Mouse (Mus musculus): ENCODE measurements around the gene Ablim2. TPM values are rescaled to one million over a fixed set of nuclear protein-coding genes. Genes with fewer than 3 reads are reported as not detected.
A peak's percentile ranks its signal among the peaks of the same experiment; 100 is the strongest.

Gene Ablim2
- total and polyA plus RNA-seq, 2 experiments from 2014 or later = 30.0 to 44.6 TPM

DNA sequence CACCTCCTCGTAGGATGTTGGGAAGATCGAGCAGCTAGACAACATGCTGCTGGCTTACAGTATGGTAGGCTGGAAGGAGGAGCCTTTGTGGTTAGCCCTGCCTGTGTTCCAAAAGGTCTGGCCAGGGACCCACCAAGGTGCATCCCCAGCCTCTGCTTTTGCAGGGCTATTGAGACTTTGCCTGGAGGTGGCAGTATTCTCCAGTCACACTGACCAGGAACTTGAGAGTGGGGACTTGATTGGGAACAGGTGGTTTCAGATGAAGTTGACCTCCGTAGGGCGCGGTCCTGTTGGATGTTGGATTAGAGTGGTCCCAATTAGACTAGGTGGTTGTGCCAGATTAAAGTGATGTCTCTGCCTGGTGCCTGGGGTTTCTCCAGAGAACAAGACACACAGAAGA is 30.2 kb upstream of the Ablim2 start:
- Histone ChIP-seq H3K27me3 (ENCODE audit: insufficient read depth, low read length) (no peaks in the 10 kb centered on the region), H3K4me1 (ENCODE audit: insufficient read depth, low read length) (no peaks in the 10 kb centered on the region), H3K9ac (replicated peaks; ENCODE audit: low read length) (no peak overlapping the region), H3K4me2 (ENCODE audit: low read depth, low read length) (no peak overlapping the region), H3K4me3 (ENCODE audit: low read length) (no peak overlapping the region), H3K27ac (no peak overlapping the region), H3K9me3 (ENCODE audit: low read length) (no peaks in the 10 kb centered on the region), H3K36me3 (ENCODE audit: insufficient read depth, low read length) (no peaks in the 10 kb centered on the region)
- ATAC-seq (no peak), DNase-seq (ENCODE audit: low spot score) (no peak)
- TF ChIP-seq CTCF (IDR thresholded peaks at IDR 0.05; ENCODE audit: low read depth) = no peak
- 93% methylated on average over 5 of the region's 5 CpGs for WGBS

DNA sequence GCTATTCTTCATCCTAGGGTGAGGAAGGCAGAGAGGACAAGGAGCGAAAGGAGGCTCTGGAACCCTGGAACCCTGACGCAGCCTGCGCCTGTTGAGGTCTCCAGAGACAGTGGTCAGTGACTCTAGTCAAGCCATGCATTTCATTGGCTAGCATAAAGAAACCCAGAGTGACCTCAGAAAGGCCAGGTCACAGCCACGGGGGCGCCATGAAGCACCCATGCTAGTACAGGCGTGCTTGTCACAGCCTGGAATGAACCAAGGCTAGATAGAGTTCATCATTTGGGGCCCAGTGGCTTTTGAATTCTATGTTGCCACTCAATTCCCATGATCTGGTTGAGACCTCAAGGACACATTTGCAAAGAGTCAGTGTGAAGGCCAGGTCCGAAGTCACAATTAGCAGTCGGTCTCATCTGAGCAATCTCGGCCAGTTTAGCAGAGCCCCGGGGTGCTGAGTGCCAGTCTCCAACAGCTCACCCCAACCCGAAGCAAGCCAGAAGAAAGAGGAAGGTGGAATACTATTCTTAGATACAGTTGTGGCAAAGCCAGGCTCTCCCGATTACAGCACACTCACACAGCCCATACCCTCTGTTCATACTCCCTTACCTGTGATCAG is 29.2 kb upstream of the Ablim2 start:
- H3K27ac ChIP-seq = no peak overlapping the region; the same call in 1 of the 2 replicates
- no peaks in the 10 kb centered on the region for H3K9me3 ChIP-seq (ENCODE audit: low read length)
- ATAC-seq (no peak), DNase-seq (ENCODE audit: low spot score) (no peak)
- H3K36me3 ChIP-seq (ENCODE audit: insufficient read depth, low read length) = no peaks in the 10 kb centered on the region
- H3K4me3 ChIP-seq (ENCODE audit: low read length) = no peak overlapping the region
- peak overlapping the region; percentile 6; the same call in 1 of the 2 replicates for H3K4me2 ChIP-seq (ENCODE audit: low read depth, low read length)
- TF ChIP-seq CTCF (IDR thresholded peaks at IDR 0.05; ENCODE audit: low read depth) = no peak
- H3K27me3 ChIP-seq (ENCODE audit: insufficient read depth, low read length) = no peaks in the 10 kb centered on the region
- 81% methylated on average over 12 of the region's 12 CpGs for WGBS
- H3K9ac ChIP-seq (replicated peaks; ENCODE audit: low read length) = no peak overlapping the region
- no peaks in the 10 kb centered on the region for H3K4me1 ChIP-seq (ENCODE audit: insufficient read depth, low read length)

DNA sequence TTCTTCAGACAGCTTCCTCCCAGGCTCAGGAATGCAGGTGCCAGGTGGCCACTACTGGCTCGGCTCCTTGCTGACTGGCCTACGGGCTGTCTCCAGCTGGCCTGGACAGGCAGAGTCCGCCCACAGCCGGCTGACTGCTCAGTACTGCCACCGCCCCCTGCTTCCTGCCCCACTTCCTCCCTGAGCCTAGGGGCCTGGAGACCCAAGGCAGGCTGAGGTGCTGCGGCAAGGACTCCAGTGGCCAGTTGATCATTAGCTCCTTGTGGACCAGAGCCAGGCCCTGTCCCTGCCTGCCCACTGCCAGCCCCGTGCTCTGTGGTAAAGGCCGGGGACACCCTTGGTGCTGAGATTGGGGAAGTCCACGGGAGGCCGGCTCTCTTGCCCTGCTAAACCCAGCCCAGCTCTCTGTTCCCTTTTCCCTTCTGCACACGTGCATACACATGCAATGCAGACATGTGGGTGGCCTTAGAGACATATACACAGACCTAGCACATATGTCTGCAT is 28.7 kb upstream of the Ablim2 start:
- no peaks in the 10 kb centered on the region for H3K9me3 ChIP-seq (ENCODE audit: low read length)
- H3K27me3 ChIP-seq (ENCODE audit: insufficient read depth, low read length) = no peaks in the 10 kb centered on the region
- TF ChIP-seq CTCF (IDR thresholded peaks at IDR 0.05; ENCODE audit: low read depth) = no peak
- peak overlapping the region; percentile 66; the same call in 1 of the 2 replicates for H3K27ac ChIP-seq
- DNase-seq (ENCODE audit: low spot score) = peak; percentile 9
- no peaks in the 10 kb centered on the region for H3K36me3 ChIP-seq (ENCODE audit: insufficient read depth, low read length)
- 56% methylated on average over 11 of the region's 11 CpGs for WGBS
- no peak overlapping the region for H3K4me2 ChIP-seq (ENCODE audit: low read depth, low read length)
- H3K4me3 ChIP-seq (ENCODE audit: low read length) = no peak overlapping the region
- peak; percentile 61; the same call in 1 of the 2 replicates for ATAC-seq
- H3K4me1 ChIP-seq (ENCODE audit: insufficient read depth, low read length) = no peaks in the 10 kb centered on the region
- H3K9ac ChIP-seq (replicated peaks; ENCODE audit: low read length) = no peak overlapping the region

DNA sequence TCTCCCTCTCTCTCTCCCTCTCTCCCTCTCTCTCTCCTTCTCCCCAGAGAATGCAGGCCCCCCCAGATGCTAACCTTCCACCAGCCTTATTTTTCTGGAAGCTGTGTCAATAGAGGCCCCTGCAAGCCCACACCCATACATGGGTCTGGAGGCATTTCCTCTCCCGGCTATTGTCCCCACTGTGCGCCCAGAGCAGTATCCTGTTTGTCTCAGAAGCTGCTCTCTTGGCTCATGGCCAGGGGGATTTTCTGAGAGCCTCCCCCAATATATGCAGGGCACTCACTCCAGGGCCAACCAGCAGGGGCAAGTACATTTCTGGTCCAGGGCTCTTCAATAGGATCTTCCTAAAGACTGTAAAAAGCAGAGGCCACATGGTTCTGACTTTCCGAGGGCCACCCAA is 27.8 kb upstream of the Ablim2 start:
- no peak for ATAC-seq
- Histone ChIP-seq H3K4me2 (ENCODE audit: low read depth, low read length) (no peak overlapping the region), H3K4me1 (ENCODE audit: insufficient read depth, low read length) (no peaks in the 10 kb centered on the region), H3K27me3 (ENCODE audit: insufficient read depth, low read length) (no peaks in the 10 kb centered on the region), H3K9me3 (ENCODE audit: low read length) (no peaks in the 10 kb centered on the region), H3K4me3 (ENCODE audit: low read length) (no peak overlapping the region), H3K9ac (replicated peaks; ENCODE audit: low read length) (no peak overlapping the region), H3K36me3 (ENCODE audit: insufficient read depth, low read length) (no peaks in the 10 kb centered on the region), H3K27ac (peak overlapping the region; percentile 66; the same call in 1 of the 2 replicates)
- no peak for TF ChIP-seq CTCF (IDR thresholded peaks at IDR 0.05; ENCODE audit: low read depth)
- 61% methylated on average over 3 of the region's 3 CpGs for WGBS
- DNase-seq (ENCODE audit: low spot score) = no peak

DNA sequence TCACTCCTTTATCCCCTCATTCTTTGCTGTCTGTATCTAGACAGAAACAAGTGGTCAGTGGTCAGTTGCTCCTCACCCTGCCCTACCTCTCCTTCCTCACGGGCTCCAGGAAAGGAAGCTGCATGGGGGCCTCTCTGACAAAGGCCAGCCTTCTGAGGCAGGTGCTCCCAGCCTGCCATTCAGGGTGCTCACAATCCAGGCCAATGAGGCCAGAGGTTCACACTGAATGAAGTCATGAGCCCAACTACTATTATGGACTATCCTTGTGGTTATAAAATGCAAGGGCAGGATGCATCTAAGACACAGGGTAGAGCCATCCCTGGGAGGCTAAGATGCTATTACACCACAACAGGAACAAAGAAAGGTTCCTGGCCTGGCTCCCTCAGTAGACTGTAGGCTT is 27.1 kb upstream of the Ablim2 start:
- Histone ChIP-seq H3K9ac (replicated peaks; ENCODE audit: low read length) (no peak overlapping the region), H3K4me1 (ENCODE audit: insufficient read depth, low read length) (no peaks in the 10 kb centered on the region), H3K4me2 (ENCODE audit: low read depth, low read length) (no peak overlapping the region), H3K36me3 (ENCODE audit: insufficient read depth, low read length) (no peaks in the 10 kb centered on the region), H3K4me3 (ENCODE audit: low read length) (no peak overlapping the region), H3K9me3 (ENCODE audit: low read length) (no peaks in the 10 kb centered on the region), H3K27ac (no peak overlapping the region), H3K27me3 (ENCODE audit: insufficient read depth, low read length) (no peaks in the 10 kb centered on the region)
- no peak for DNase-seq (ENCODE audit: low spot score)
- no peak for ATAC-seq
- no peak for TF ChIP-seq CTCF (IDR thresholded peaks at IDR 0.05; ENCODE audit: low read depth)
- 76% methylated on average over 1 of the region's 1 CpGs for WGBS

DNA sequence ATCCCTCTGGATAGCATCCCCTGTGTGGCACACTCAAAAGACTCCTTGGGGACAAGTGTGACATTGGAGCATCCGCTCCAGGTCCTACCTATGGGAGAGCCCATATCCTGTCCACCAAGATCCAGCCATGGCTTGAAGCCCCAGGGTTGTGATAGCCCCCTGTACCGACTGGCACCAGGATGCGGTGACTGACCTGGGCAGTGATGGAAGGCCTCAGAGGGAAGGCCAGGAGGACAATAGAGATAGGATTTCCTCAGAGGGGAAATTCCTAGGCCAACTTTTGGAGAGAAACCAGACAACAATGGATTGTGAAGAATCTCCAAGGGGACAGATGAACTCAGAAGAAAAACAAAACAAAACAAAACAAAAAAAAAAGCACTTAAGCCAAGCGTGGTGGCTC is 26.7 kb upstream of the Ablim2 start:
- ATAC-seq (no peak), DNase-seq (ENCODE audit: low spot score) (no peak)
- Histone ChIP-seq H3K27me3 (ENCODE audit: insufficient read depth, low read length) (no peaks in the 10 kb centered on the region), H3K9ac (replicated peaks; ENCODE audit: low read length) (no peak overlapping the region), H3K4me2 (ENCODE audit: low read depth, low read length) (no peak overlapping the region), H3K27ac (no peak overlapping the region), H3K4me1 (ENCODE audit: insufficient read depth, low read length) (no peaks in the 10 kb centered on the region), H3K9me3 (ENCODE audit: low read length) (no peaks in the 10 kb centered on the region), H3K4me3 (ENCODE audit: low read length) (no peak overlapping the region), H3K36me3 (ENCODE audit: insufficient read depth, low read length) (no peaks in the 10 kb centered on the region)
- WGBS = 89% methylated on average over 4 of the region's 4 CpGs
- no peak for TF ChIP-seq CTCF (IDR thresholded peaks at IDR 0.05; ENCODE audit: low read depth)

DNA sequence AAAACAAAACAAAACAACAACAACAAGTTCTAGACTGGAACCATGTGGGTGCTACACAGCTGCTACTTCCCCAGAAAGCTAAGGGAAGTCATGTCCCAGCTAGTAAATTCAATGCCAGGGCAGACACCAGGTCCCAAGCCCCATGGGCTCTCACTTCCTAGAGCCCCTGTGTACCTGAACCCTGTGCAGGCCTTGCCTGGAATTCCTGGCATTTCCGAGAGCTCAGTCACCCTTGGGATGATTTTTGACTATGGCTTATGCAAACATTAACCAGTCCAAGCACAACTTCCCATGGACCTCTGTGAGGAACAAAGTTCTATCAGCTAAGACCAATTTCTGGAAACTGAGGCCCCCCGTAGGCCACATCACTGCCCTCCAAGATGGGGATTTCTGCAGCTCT is 24.2 kb upstream of the Ablim2 start:
- Histone ChIP-seq H3K4me1 (ENCODE audit: insufficient read depth, low read length) (no peaks in the 10 kb centered on the region), H3K4me2 (ENCODE audit: low read depth, low read length) (no peak overlapping the region), H3K27me3 (ENCODE audit: insufficient read depth, low read length) (no peaks in the 10 kb centered on the region), H3K9me3 (ENCODE audit: low read length) (no peaks in the 10 kb centered on the region), H3K4me3 (ENCODE audit: low read length) (no peak overlapping the region), H3K36me3 (ENCODE audit: insufficient read depth, low read length) (no peaks in the 10 kb centered on the region), H3K27ac (no peak overlapping the region), H3K9ac (replicated peaks; ENCODE audit: low read length) (no peak overlapping the region)
- TF ChIP-seq CTCF (IDR thresholded peaks at IDR 0.05; ENCODE audit: low read depth) = no peak
- ATAC-seq = no peak
- no peak for DNase-seq (ENCODE audit: low spot score)
- 80% methylated on average over 2 of the region's 2 CpGs for WGBS

Measured in hindbrain, postnatal 0 days (tissue).